Mouse (Mus musculus): Measurements from ENCODE around the gene Avil. TPM values are rescaled to one million over a fixed set of nuclear protein-coding genes. Genes with fewer than 3 reads are reported as not detected.

Gene Avil
- polyA plus RNA-seq, 1 experiment: not detected

DNA sequence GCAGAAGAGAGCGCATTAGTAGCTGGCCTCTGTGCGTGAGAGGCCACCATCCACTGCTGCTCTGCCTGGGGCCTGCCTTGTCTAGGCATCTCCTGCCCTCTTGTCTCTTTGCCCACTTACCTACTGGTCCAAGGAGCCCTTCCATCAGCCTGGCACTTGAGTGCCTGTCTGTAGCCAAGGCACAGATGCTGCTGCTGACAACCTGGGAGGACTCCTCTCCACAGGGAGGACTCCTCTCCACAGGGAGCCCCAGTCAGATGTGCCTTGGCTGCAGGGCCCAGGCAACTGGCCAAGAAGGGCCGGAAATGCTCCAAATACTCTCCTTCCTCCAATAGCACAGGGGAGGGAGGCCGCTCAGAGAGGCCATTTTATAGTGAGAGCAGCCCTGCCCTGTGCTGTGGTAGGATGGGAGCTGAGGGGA, 14.0 kb upstream of the Avil start:
- 10% methylated on average over 4 of the region's 4 CpGs for WGBS
- H3K4me3 ChIP-seq (ENCODE audit: insufficient read depth, low read depth, low read length): peak overlapping the region; percentile 10; the same call in 1 of the 2 replicates
- peaks cover 84% of the 10 kb centered on the region for H3K4me1 ChIP-seq (ENCODE audit: control insufficient read depth, insufficient read depth, low read length)
- no peak for TF ChIP-seq POLR2A (IDR thresholded peaks at IDR 0.05; ENCODE audit: insufficient read depth, low read depth, low read length)
- no peak for TF ChIP-seq CTCF (IDR thresholded peaks at IDR 0.05; ENCODE audit: insufficient read depth, low read depth, low read length)
- peak overlapping the region; percentile 49 for H3K27ac ChIP-seq (ENCODE audit: insufficient read depth, low read depth, low read length)

DNA sequence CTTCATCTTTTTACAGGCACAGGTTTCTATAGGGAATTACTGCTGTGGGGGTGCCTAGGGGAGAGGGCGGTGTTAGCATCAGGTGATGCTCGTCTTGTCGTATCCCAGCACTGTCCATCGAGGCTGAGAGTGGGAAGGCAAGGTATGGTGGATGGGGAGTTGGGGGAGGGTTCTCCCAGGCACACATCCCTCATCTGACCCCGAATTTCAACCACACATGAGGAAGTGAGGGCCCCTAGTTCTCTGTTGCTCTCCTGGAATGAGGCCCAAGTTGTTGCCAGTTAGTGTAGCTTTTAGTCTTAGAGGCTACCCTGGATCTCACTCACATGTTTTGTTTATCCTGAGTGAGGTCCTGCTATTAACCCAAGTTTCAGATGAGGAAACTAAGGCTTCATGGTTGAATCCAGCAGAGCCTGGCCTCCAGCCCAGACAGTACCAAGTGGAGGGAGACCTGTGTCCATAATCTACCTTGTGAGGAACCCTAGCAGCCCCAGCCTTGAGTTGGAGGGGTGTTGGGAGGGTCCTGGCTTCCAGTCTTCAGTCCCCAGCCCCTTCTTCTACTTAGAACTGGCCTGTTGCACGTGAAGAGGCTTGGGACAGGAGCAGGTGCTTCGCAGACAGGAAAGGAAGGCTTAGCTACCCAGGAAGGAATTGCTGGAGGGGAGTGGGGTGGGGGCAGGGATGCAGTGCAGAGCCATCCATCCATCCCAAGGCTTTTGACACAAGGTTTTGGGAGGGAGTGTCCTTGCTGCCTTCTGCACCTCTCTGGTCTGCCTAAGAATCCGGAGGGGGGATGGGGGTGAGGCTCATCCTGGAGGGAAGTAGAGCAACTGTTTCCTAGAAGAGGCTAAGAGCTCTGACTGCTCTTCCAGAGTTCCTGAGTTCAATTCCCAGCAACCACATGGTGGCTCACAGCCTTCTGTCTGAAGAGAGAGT, 13.1 kb upstream of the Avil start:
- TF ChIP-seq CTCF (IDR thresholded peaks at IDR 0.05; ENCODE audit: insufficient read depth, low read depth, low read length) (no peak), POLR2A (IDR thresholded peaks at IDR 0.05; ENCODE audit: insufficient read depth, low read depth, low read length) (no peak)
- 35% methylated on average over 8 of the region's 8 CpGs for WGBS
- Histone ChIP-seq H3K27ac (ENCODE audit: insufficient read depth, low read depth, low read length) (peak overlapping the region; percentile 49), H3K4me3 (ENCODE audit: insufficient read depth, low read depth, low read length) (no peak overlapping the region), H3K4me1 (ENCODE audit: control insufficient read depth, insufficient read depth, low read length) (peaks cover 77% of the 10 kb centered on the region)

DNA sequence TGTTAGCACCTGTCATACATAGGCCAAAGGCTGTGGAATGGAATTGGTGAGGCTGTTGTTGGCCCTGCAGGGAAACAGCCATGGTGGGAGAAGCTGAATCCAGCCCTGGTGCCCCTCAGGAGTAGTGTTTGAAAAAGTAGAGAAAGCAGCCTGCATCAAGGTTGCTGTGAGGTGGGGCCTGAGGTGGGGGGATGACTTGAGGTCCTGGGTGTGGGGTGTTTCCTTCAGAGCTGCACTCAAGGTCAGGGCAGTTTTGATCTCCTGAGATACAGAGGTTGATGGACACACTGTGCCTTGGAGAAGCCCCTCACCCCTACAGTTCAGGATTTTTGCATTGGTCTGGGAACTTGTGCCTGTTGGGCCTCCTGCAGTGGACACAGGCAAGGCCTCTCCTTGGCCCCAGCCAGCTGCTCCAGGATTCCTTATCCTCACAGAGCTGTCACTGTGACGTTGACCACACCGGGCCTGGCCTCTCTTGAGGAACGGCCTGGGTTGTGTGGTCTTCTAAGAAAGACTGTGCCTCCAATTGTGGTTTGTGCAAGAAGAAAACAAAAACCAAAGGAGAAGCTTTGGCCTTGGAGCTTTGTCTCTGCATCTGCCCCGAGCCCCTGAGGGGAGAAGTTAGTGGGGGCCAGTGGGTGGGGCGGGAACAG, 11.9 kb upstream of the Avil start:
- Histone ChIP-seq H3K27ac (ENCODE audit: insufficient read depth, low read depth, low read length) (no peak overlapping the region), H3K4me1 (ENCODE audit: control insufficient read depth, insufficient read depth, low read length) (peaks cover 69% of the 10 kb centered on the region), H3K4me3 (ENCODE audit: insufficient read depth, low read depth, low read length) (no peak overlapping the region)
- 41% methylated on average over 5 of the region's 5 CpGs for WGBS
- TF ChIP-seq CTCF (IDR thresholded peaks at IDR 0.05; ENCODE audit: insufficient read depth, low read depth, low read length) (no peak), POLR2A (IDR thresholded peaks at IDR 0.05; ENCODE audit: insufficient read depth, low read depth, low read length) (no peak)

DNA sequence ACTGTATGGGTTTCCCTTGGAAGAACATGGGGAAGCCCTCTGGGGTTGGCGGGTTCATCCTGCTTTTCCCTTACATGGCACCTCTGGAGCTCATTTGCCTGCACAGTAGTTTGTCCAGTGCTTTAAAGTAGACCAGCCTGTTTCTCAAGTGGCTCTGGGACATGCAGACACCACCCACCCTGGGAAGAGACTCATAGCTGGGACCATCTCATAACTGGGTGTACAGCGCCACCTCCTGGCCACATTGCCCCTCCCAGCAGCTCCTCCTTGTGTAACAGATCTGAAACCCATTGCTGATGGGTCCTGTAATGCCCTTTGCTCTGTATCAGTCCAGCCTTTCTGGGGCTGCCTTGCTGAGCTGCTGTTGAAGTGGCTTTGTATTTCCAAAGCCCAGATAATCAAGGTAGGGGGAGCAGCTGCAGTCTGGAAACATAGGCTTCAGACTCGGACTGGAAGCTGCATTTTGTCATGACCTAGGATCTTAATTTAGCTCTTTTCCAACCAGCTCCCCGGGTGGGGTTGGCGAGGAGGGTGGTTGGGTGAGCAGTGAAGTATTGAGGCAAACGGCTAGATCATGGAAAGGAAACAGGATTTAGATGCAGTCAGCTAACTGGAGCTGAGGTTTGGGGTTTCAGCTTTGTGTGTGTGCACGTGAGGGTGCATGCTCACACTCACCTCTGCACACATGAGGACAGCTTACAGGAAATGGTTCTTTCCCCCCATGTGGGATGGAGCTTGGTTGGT, 10.0 kb upstream of the Avil start:
- Histone ChIP-seq H3K4me1 (ENCODE audit: control insufficient read depth, insufficient read depth, low read length) (peaks cover 53% of the 10 kb centered on the region), H3K27ac (ENCODE audit: insufficient read depth, low read depth, low read length) (0 out of 2 replicates have a peak overlapping the region, but pooled peaks have one; percentile 16), H3K4me3 (ENCODE audit: insufficient read depth, low read depth, low read length) (no peak overlapping the region)
- WGBS: 10% methylated on average over 7 of the region's 7 CpGs
- TF ChIP-seq CTCF (IDR thresholded peaks at IDR 0.05; ENCODE audit: insufficient read depth, low read depth, low read length) (peak; percentile 90), POLR2A (IDR thresholded peaks at IDR 0.05; ENCODE audit: insufficient read depth, low read depth, low read length) (no peak)

DNA sequence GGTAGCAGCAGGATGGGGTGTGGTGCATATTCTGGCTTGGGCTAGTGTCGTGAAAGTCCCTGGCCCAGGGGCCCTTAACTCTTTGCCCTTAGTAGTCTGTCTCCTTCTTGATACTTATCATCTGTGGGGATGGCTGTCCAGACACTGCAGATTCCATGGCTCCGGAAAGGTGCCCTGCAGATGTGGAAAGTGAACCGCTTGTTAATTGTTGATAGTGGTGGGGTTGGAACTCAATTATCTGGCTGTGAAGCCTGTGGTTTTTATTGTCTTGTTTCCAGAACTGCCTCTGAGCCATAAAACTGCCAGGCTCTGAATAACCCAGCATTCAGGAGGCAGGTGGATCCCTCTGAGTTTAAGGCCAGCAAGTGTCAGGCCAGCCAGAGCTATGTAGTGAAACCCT, 8.8 kb upstream of the Avil start:
- 12% methylated on average over 3 of the region's 3 CpGs for WGBS
- TF ChIP-seq POLR2A (IDR thresholded peaks at IDR 0.05; ENCODE audit: insufficient read depth, low read depth, low read length) (no peak), CTCF (IDR thresholded peaks at IDR 0.05; ENCODE audit: insufficient read depth, low read depth, low read length) (no peak)
- no peak overlapping the region for H3K4me3 ChIP-seq (ENCODE audit: insufficient read depth, low read depth, low read length)
- peaks cover 41% of the 10 kb centered on the region for H3K4me1 ChIP-seq (ENCODE audit: control insufficient read depth, insufficient read depth, low read length)
- H3K27ac ChIP-seq (ENCODE audit: insufficient read depth, low read depth, low read length): no peak overlapping the region

DNA sequence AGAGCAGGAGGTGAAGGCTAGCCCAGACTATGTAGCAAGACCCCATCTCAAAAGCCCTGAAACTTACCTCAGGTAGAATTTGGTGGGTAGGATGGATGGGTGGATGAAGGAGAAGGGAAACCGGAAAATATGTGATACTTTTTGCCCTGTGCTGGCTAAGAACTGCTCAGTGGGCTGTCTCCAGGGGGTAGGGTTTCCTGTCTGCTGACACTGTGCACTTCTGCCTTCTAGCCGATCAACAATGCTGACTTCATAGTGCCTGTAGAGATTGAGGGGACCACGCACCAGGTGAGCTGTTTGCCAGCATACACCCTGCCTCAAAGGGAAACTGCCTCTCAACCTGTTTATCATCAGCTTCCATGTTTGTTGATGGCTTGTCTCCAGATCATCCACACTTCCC, 6.9 kb upstream of the Avil start:
- H3K4me3 ChIP-seq (ENCODE audit: insufficient read depth, low read depth, low read length): no peak overlapping the region
- H3K27ac ChIP-seq (ENCODE audit: insufficient read depth, low read depth, low read length): no peak overlapping the region
- WGBS: 83% methylated on average over 3 of the region's 3 CpGs
- H3K4me1 ChIP-seq (ENCODE audit: control insufficient read depth, insufficient read depth, low read length): peaks cover 24% of the 10 kb centered on the region
- TF ChIP-seq POLR2A (IDR thresholded peaks at IDR 0.05; ENCODE audit: insufficient read depth, low read depth, low read length) (no peak), CTCF (IDR thresholded peaks at IDR 0.05; ENCODE audit: insufficient read depth, low read depth, low read length) (no peak)

DNA sequence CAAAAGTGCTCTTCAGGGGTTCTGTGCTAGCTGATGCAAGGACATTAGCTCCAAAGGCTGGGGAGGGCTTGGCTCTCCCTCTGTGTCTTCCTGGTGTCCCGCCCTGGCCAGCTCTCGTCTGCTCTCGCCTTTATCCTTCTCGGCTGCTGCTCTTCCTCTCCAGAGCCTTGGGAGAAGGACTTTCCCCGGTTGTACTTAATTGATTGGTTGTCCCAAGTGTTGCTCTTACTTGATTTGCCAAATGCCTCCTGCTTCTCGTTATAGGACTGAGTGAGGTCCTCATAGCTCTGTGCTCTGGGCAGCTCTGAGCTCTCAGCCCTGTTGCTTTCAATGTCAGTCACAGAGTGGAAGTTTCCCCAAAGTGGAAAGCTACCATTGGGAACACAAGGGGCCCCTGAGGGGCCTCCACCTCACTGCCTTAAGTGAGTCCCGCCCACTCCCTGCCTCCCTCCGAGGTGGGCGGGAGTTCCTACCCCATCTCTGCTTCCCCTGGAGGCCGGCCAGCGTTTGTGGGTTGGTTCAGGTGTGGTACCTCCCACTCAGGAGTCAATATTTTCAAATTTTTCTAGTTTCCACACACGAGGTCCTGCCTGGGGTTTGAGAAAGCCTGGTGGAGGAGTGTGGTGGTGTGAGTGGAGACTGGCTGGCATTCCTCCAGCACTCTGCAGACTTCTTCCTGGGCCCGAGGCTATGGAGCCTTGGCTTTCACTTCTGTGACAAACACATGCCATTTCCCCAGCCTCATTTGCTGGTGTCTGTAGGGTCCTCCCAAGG, 3.0 kb upstream of the Avil start:
- H3K27ac ChIP-seq (ENCODE audit: insufficient read depth, low read depth, low read length): no peak overlapping the region
- TF ChIP-seq CTCF (IDR thresholded peaks at IDR 0.05; ENCODE audit: insufficient read depth, low read depth, low read length): no peak
- TF ChIP-seq POLR2A (IDR thresholded peaks at IDR 0.05; ENCODE audit: insufficient read depth, low read depth, low read length): no peak
- no peak overlapping the region for H3K4me3 ChIP-seq (ENCODE audit: insufficient read depth, low read depth, low read length)
- no peaks in the 10 kb centered on the region for H3K4me1 ChIP-seq (ENCODE audit: control insufficient read depth, insufficient read depth, low read length)
- WGBS: 45% methylated on average over 13 of the region's 13 CpGs

DNA sequence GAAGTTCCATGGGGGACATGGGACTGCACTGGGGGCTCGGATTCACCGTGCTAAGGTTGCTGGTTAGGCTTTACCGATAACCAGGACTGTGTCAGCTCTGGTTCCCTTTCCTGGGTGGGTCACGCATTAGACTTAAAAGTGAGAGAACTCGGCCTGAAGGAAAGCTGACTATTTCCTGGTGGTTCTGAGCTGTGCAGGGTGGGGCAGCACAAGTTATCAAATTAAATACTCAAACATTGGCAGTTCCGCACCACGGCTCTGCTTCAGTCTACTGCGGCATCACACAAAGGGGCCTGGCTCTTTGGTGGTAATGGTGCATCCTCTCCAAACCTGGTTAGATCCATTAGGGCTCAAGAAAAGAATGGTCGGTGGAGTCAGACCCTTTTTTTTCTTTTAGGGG, 788 bp downstream of the Avil start:
- no peaks in the 10 kb centered on the region for H3K4me1 ChIP-seq (ENCODE audit: control insufficient read depth, insufficient read depth, low read length)
- no peak for TF ChIP-seq CTCF (IDR thresholded peaks at IDR 0.05; ENCODE audit: insufficient read depth, low read depth, low read length)
- no peak for TF ChIP-seq POLR2A (IDR thresholded peaks at IDR 0.05; ENCODE audit: insufficient read depth, low read depth, low read length)
- WGBS: 79% methylated on average over 9 of the region's 9 CpGs
- H3K27ac ChIP-seq (ENCODE audit: insufficient read depth, low read depth, low read length): no peak overlapping the region
- H3K4me3 ChIP-seq (ENCODE audit: insufficient read depth, low read depth, low read length): no peak overlapping the region

All from olfactory bulb, adult 2 months (tissue).